Mouse (Mus musculus): ENCODE results near the gene Fos. TPM values are rescaled to one million over a fixed set of nuclear protein-coding genes. Genes with fewer than 3 reads are reported as not detected.

Fos gene
- total and polyA plus RNA-seq, 3 experiments = 4.0 to 18.3 (median 10.2) TPM

- ATAC-seq (ENCODE audit: extremely low read depth, insufficient number of reproducible peaks, low FRiP score, poor library complexity, severe bottlenecking) = no peak
Measured at GRCm38 (mm10) chr12:85447009-85447408, 26.7 kb upstream of the Fos start.

GRCm38 (mm10) chr12:85447490-85447889 lies 26.2 kb upstream of the Fos start:
- H3K27me3 ChIP-seq (ENCODE audit: insufficient read depth, low read length) = peaks cover 47% of the 10 kb centered on the region
- ATAC-seq (ENCODE audit: extremely low read depth, insufficient number of reproducible peaks, low FRiP score, poor library complexity, severe bottlenecking) (no peak), DNase-seq (ENCODE audit: low spot score) (no peak)
- no peaks in the 10 kb centered on the region for H3K36me3 ChIP-seq (replicated peaks)
- no peaks in the 10 kb centered on the region for H3K9me3 ChIP-seq (replicated peaks)
- peaks cover 16% of the 10 kb centered on the region for H3K4me1 ChIP-seq (ENCODE audit: insufficient read depth, low read depth, low read length)
- no peak overlapping the region for H3K4me3 ChIP-seq (ENCODE audit: low read depth, low read length)
- TF ChIP-seq TAL1 (conservative IDR thresholded peaks at IDR 0.05; ENCODE audit: low read depth, low read length) (no peak), GATA1 (IDR thresholded peaks at IDR 0.05; ENCODE audit: borderline replicate concordance, low read length) (no peak), CTCF (IDR thresholded peaks at IDR 0.05; ENCODE audit: low read depth, low read length) (no peak), POLR2AphosphoS5 (IDR thresholded peaks at IDR 0.05; ENCODE audit: insufficient replicate concordance, low read depth, low read length) (no peak), GATA2 (IDR thresholded peaks at IDR 0.05; ENCODE audit: borderline replicate concordance, low read depth, low read length) (no peak)

More at GRCm38 (mm10) chr12:85447009-85447408, 26.7 kb upstream of the Fos start:
- H3K9me3 ChIP-seq (replicated peaks) = no peaks in the 10 kb centered on the region
- peaks cover 12% of the 10 kb centered on the region for H3K4me1 ChIP-seq (ENCODE audit: insufficient read depth, low read depth, low read length)
- TF ChIP-seq GATA1 (IDR thresholded peaks at IDR 0.05; ENCODE audit: borderline replicate concordance, low read length) = no peak
- TF ChIP-seq GATA2 (IDR thresholded peaks at IDR 0.05; ENCODE audit: borderline replicate concordance, low read depth, low read length) = no peak
- no peak for TF ChIP-seq CTCF (IDR thresholded peaks at IDR 0.05; ENCODE audit: low read depth, low read length)
- TF ChIP-seq TAL1 (conservative IDR thresholded peaks at IDR 0.05; ENCODE audit: low read depth, low read length) = no peak
- TF ChIP-seq POLR2AphosphoS5 (IDR thresholded peaks at IDR 0.05; ENCODE audit: insufficient replicate concordance, low read depth, low read length) = no peak
- peaks cover 43% of the 10 kb centered on the region for H3K27me3 ChIP-seq (ENCODE audit: insufficient read depth, low read length)
- H3K4me3 ChIP-seq (ENCODE audit: low read depth, low read length) = no peak overlapping the region
- no peak for DNase-seq (ENCODE audit: low spot score)
- no peaks in the 10 kb centered on the region for H3K36me3 ChIP-seq (replicated peaks)

- H3K4me1 ChIP-seq (ENCODE audit: insufficient read depth, low read depth, low read length) = peaks cover 18% of the 10 kb centered on the region
- H3K4me3 ChIP-seq (ENCODE audit: low read depth, low read length) = no peak overlapping the region
- DNase-seq (ENCODE audit: low spot score) (no peak), ATAC-seq (ENCODE audit: extremely low read depth, insufficient number of reproducible peaks, low FRiP score, poor library complexity, severe bottlenecking) (no peak)
- peaks cover 54% of the 10 kb centered on the region for H3K27me3 ChIP-seq (ENCODE audit: insufficient read depth, low read length)
- H3K36me3 ChIP-seq (replicated peaks) = no peaks in the 10 kb centered on the region
- no peaks in the 10 kb centered on the region for H3K9me3 ChIP-seq (replicated peaks)
- no peak for TF ChIP-seq GATA2 (IDR thresholded peaks at IDR 0.05; ENCODE audit: borderline replicate concordance, low read depth, low read length)
- no peak for TF ChIP-seq GATA1 (IDR thresholded peaks at IDR 0.05; ENCODE audit: borderline replicate concordance, low read length)
- no peak for TF ChIP-seq TAL1 (conservative IDR thresholded peaks at IDR 0.05; ENCODE audit: low read depth, low read length)
- TF ChIP-seq POLR2AphosphoS5 (IDR thresholded peaks at IDR 0.05; ENCODE audit: insufficient replicate concordance, low read depth, low read length) = no peak
- TF ChIP-seq CTCF (IDR thresholded peaks at IDR 0.05; ENCODE audit: low read depth, low read length) = no peak
Measured at GRCm38 (mm10) chr12:85449478-85449877, 24.2 kb upstream of the Fos start.

- no peak for ATAC-seq (ENCODE audit: extremely low read depth, insufficient number of reproducible peaks, low FRiP score, poor library complexity, severe bottlenecking)
Measured at GRCm38 (mm10) chr12:85451693-85452491, 21.8 kb upstream of the Fos start.

GRCm38 (mm10) chr12:85455065-85456058 lies 18.3 kb upstream of the Fos start:
- no peak for TF ChIP-seq CTCF (IDR thresholded peaks at IDR 0.05; ENCODE audit: low read depth, low read length)
- TF ChIP-seq GATA1 (IDR thresholded peaks at IDR 0.05; ENCODE audit: borderline replicate concordance, low read length) = no peak
- TF ChIP-seq GATA2 (IDR thresholded peaks at IDR 0.05; ENCODE audit: borderline replicate concordance, low read depth, low read length) = no peak
- no peak for TF ChIP-seq POLR2AphosphoS5 (IDR thresholded peaks at IDR 0.05; ENCODE audit: insufficient replicate concordance, low read depth, low read length)
- no peak for TF ChIP-seq TAL1 (conservative IDR thresholded peaks at IDR 0.05; ENCODE audit: low read depth, low read length)
- Histone ChIP-seq H3K4me1 (ENCODE audit: insufficient read depth, low read depth, low read length) (peaks cover 43% of the 10 kb centered on the region), H3K4me3 (ENCODE audit: low read depth, low read length) (peak overlapping the region; percentile 67), H3K36me3 (replicated peaks) (no peaks in the 10 kb centered on the region), H3K9me3 (replicated peaks) (no peaks in the 10 kb centered on the region), H3K27me3 (ENCODE audit: insufficient read depth, low read length) (peaks cover 48% of the 10 kb centered on the region)
- peak; percentile 97 for DNase-seq (ENCODE audit: low spot score)
- ATAC-seq (ENCODE audit: extremely low read depth, insufficient number of reproducible peaks, low FRiP score, poor library complexity, severe bottlenecking) = peak; percentile 99

More at GRCm38 (mm10) chr12:85451693-85452491, 21.8 kb upstream of the Fos start:
- DNase-seq (ENCODE audit: low spot score) = no peak
- H3K4me1 ChIP-seq (ENCODE audit: insufficient read depth, low read depth, low read length) = peaks cover 38% of the 10 kb centered on the region
- no peaks in the 10 kb centered on the region for H3K9me3 ChIP-seq (replicated peaks)
- TF ChIP-seq TAL1 (conservative IDR thresholded peaks at IDR 0.05; ENCODE audit: low read depth, low read length) (no peak), GATA1 (IDR thresholded peaks at IDR 0.05; ENCODE audit: borderline replicate concordance, low read length) (no peak), POLR2AphosphoS5 (IDR thresholded peaks at IDR 0.05; ENCODE audit: insufficient replicate concordance, low read depth, low read length) (no peak), CTCF (IDR thresholded peaks at IDR 0.05; ENCODE audit: low read depth, low read length) (no peak), GATA2 (IDR thresholded peaks at IDR 0.05; ENCODE audit: borderline replicate concordance, low read depth, low read length) (no peak)
- no peak overlapping the region for H3K4me3 ChIP-seq (ENCODE audit: low read depth, low read length)
- no peaks in the 10 kb centered on the region for H3K36me3 ChIP-seq (replicated peaks)
- H3K27me3 ChIP-seq (ENCODE audit: insufficient read depth, low read length) = peaks cover 37% of the 10 kb centered on the region
